Mouse (Mus musculus): ENCODE measurements at regions not wholly inside any gene's neighbourhood (a gene's known extent, or its start where the extent isn't known, plus 50 kb on each side); places are given as distances from the start of the nearest gene placed in this dataset.

GRCm38 (mm10) chr1:76322943-76323559 lies 777.0 kb downstream of the Slc4a3 start:
- no peak for DNase-seq (ENCODE audit: low spot score in 2 of 2)

GRCm38 (mm10) chr1:76323592-76323991 lies 777.5 kb downstream of the Slc4a3 start:
- DNase-seq (ENCODE audit: low spot score in 2 of 2): no peak

GRCm38 (mm10) chr1:76336011-76336410 lies 789.9 kb downstream of the Slc4a3 start:
- DNase-seq (ENCODE audit: low spot score in 2 of 2): no peak

GRCm38 (mm10) chr1:76362106-76362505 lies 816.0 kb downstream of the Slc4a3 start:
- no peak for DNase-seq (ENCODE audit: low spot score in 2 of 2)

- no peak for DNase-seq (ENCODE audit: low spot score in 2 of 2)
Observed at GRCm38 (mm10) chr1:76373931-76374330, 827.9 kb downstream of the Slc4a3 start.

- DNase-seq (ENCODE audit: low spot score in 2 of 2): no peak
Observed at GRCm38 (mm10) chr1:76378154-76378553, 832.1 kb downstream of the Slc4a3 start.

- no peak for DNase-seq (ENCODE audit: low spot score in 2 of 2)
Observed at GRCm38 (mm10) chr1:76392536-76392935, 846.5 kb downstream of the Slc4a3 start.

GRCm38 (mm10) chr1:76394038-76394437 lies 848.0 kb downstream of the Slc4a3 start:
- DNase-seq (ENCODE audit: low spot score in 2 of 2): no peak

GRCm38 (mm10) chr1:76402854-76403253 lies 856.8 kb downstream of the Slc4a3 start:
- DNase-seq (ENCODE audit: low spot score in 2 of 2): no peak

GRCm38 (mm10) chr1:76404003-76404402 lies 857.9 kb downstream of the Slc4a3 start:
- DNase-seq (ENCODE audit: low spot score in 2 of 2): no peak

- DNase-seq (ENCODE audit: low spot score in 2 of 2): no peak
Observed at GRCm38 (mm10) chr1:76410813-76411212, 864.7 kb downstream of the Slc4a3 start.

GRCm38 (mm10) chr1:76420525-76420924 lies 874.5 kb downstream of the Slc4a3 start:
- DNase-seq (ENCODE audit: low spot score in 2 of 2): no peak

- no peak for DNase-seq (ENCODE audit: low spot score in 2 of 2)
Observed at GRCm38 (mm10) chr1:76427439-76427838, 881.4 kb downstream of the Slc4a3 start.

- no peak for DNase-seq (ENCODE audit: low spot score in 2 of 2)
Observed at GRCm38 (mm10) chr1:76430041-76430610, 884.1 kb downstream of the Slc4a3 start.

GRCm38 (mm10) chr1:76433481-76433941 lies 887.4 kb downstream of the Slc4a3 start:
- DNase-seq (ENCODE audit: low spot score in 2 of 2): peak in 1 of 2 experiments; percentile 4

- peak in 1 of 2 experiments; percentile 7 for DNase-seq (ENCODE audit: low spot score in 2 of 2)
Observed at GRCm38 (mm10) chr1:76450539-76451214, 904.6 kb downstream of the Slc4a3 start.

GRCm38 (mm10) chr1:76453160-76453710 lies 907.2 kb downstream of the Slc4a3 start:
- no peak for DNase-seq (ENCODE audit: low spot score in 2 of 2)

- DNase-seq (ENCODE audit: low spot score in 2 of 2): no peak
Observed at GRCm38 (mm10) chr1:76466562-76466961, 920.5 kb downstream of the Slc4a3 start.

GRCm38 (mm10) chr1:76484193-76484592 lies 938.1 kb downstream of the Slc4a3 start:
- no peak for DNase-seq (ENCODE audit: low spot score in 2 of 2)

- no peak for DNase-seq (ENCODE audit: low spot score in 2 of 2)
Observed at GRCm38 (mm10) chr1:76487481-76487880, 941.4 kb downstream of the Slc4a3 start.

- DNase-seq (ENCODE audit: low spot score in 2 of 2): no peak
Observed at GRCm38 (mm10) chr1:76489681-76490492, 943.8 kb downstream of the Slc4a3 start.

- peak in 1 of 2 experiments; percentile 15 for DNase-seq (ENCODE audit: low spot score in 2 of 2)
Observed at GRCm38 (mm10) chr1:76490719-76491118, 944.7 kb downstream of the Slc4a3 start.

Data from cerebellum, postnatal 4 days (tissue).